Mouse (Mus musculus): ENCODE results near the gene Olfr497. TPM values are rescaled to one million over a fixed set of nuclear protein-coding genes. Genes with fewer than 3 reads are reported as not detected.

Gene Olfr497
- not detected in 2 replicates for polyA plus RNA-seq (2011; ENCODE audit: insufficient read depth, insufficient read length, low read depth, missing spikeins)

GRCm38 (mm10) chr7:108420121-108420520, at the start of gene Olfr497:
Gene Olfr497, plus strand, starts transcription at chr7:108420421.
- no peaks in the 10 kb centered on the region for H3K27me3 ChIP-seq (ENCODE audit: control insufficient read depth, insufficient read depth, low read length, poor library complexity, severe bottlenecking)
- H3K9me3 ChIP-seq (replicated peaks; ENCODE audit: control insufficient read depth, insufficient read depth, low read length, poor library complexity, severe bottlenecking), result no peaks in the 10 kb centered on the region
- TF ChIP-seq CTCF (IDR thresholded peaks at IDR 0.05; ENCODE audit: low read depth, low read length) (no peak), EP300 (IDR thresholded peaks at IDR 0.05; ENCODE audit: insufficient read depth, low read depth, low read length) (no peak), POLR2A (IDR thresholded peaks at IDR 0.05; ENCODE audit: insufficient read depth, low read length) (no peak)
- H3K4me3 ChIP-seq (ENCODE audit: low read depth, low read length), result no peak within 1 kb of the TSS
- H3K36me3 ChIP-seq (ENCODE audit: control insufficient read depth, insufficient read depth, low read length, poor library complexity, severe bottlenecking), result no peaks in the 10 kb centered on the region
- no peak within 1 kb of the TSS for H3K9ac ChIP-seq (ENCODE audit: low read depth, poor library complexity, severe bottlenecking)
- no peaks in the 10 kb centered on the region for H3K4me1 ChIP-seq (ENCODE audit: control insufficient read depth, insufficient read depth, low read length)
- no peak within 1 kb of the TSS for H3K27ac ChIP-seq (ENCODE audit: insufficient read depth, low read length)

GRCm38 (mm10) chr7:108392867-108393266, 27.4 kb upstream of the Olfr497 start, which contains the start of gene Olfr495:
Gene Olfr495, plus strand, starts transcription at chr7:108393167.
- no peak within 1 kb of the TSS for H3K4me3 ChIP-seq (ENCODE audit: low read depth, low read length)
- no peak within 1 kb of the TSS for H3K9ac ChIP-seq (ENCODE audit: low read depth, poor library complexity, severe bottlenecking)
- TF ChIP-seq EP300 (IDR thresholded peaks at IDR 0.05; ENCODE audit: insufficient read depth, low read depth, low read length) (no peak), CTCF (IDR thresholded peaks at IDR 0.05; ENCODE audit: low read depth, low read length) (no peak), POLR2A (IDR thresholded peaks at IDR 0.05; ENCODE audit: insufficient read depth, low read length) (no peak)
- H3K36me3 ChIP-seq (ENCODE audit: control insufficient read depth, insufficient read depth, low read length, poor library complexity, severe bottlenecking), result no peaks in the 10 kb centered on the region
- H3K27ac ChIP-seq (ENCODE audit: insufficient read depth, low read length), result no peak within 1 kb of the TSS
- H3K9me3 ChIP-seq (replicated peaks; ENCODE audit: control insufficient read depth, insufficient read depth, low read length, poor library complexity, severe bottlenecking), result no peaks in the 10 kb centered on the region
- H3K4me1 ChIP-seq (ENCODE audit: control insufficient read depth, insufficient read depth, low read length), result no peaks in the 10 kb centered on the region
- H3K27me3 ChIP-seq (ENCODE audit: control insufficient read depth, insufficient read depth, low read length, poor library complexity, severe bottlenecking), result no peaks in the 10 kb centered on the region

- no peak within 1 kb of the TSS for H3K9ac ChIP-seq (ENCODE audit: low read depth, poor library complexity, severe bottlenecking)
- TF ChIP-seq POLR2A (IDR thresholded peaks at IDR 0.05; ENCODE audit: insufficient read depth, low read length) (no peak), CTCF (IDR thresholded peaks at IDR 0.05; ENCODE audit: low read depth, low read length) (no peak), EP300 (IDR thresholded peaks at IDR 0.05; ENCODE audit: insufficient read depth, low read depth, low read length) (no peak)
These were observed 44.8 kb downstream of the Olfr497 start, which contains the start of gene Olfr498 for GRCm38 (mm10) chr7:108465026-108465425. Gene Olfr498, plus strand, starts transcription at chr7:108465326.

More at GRCm38 (mm10) chr7:108465026-108465425, 44.8 kb downstream of the Olfr497 start, which contains the start of gene Olfr498:
- Histone ChIP-seq H3K27me3 (ENCODE audit: control insufficient read depth, insufficient read depth, low read length, poor library complexity, severe bottlenecking) (no peaks in the 10 kb centered on the region), H3K9me3 (replicated peaks; ENCODE audit: control insufficient read depth, insufficient read depth, low read length, poor library complexity, severe bottlenecking) (no peaks in the 10 kb centered on the region), H3K36me3 (ENCODE audit: control insufficient read depth, insufficient read depth, low read length, poor library complexity, severe bottlenecking) (no peaks in the 10 kb centered on the region), H3K4me3 (ENCODE audit: low read depth, low read length) (no peak within 1 kb of the TSS), H3K4me1 (ENCODE audit: control insufficient read depth, insufficient read depth, low read length) (no peaks in the 10 kb centered on the region), H3K27ac (ENCODE audit: insufficient read depth, low read length) (no peak within 1 kb of the TSS)

Other genes starting within 250 kb of the Olfr497 start
- gene Olfr486, start 247.7 kb upstream of the Olfr497 start, polyA plus RNA-seq (2011; ENCODE audit: insufficient read depth, insufficient read length, low read depth, missing spikeins), result not detected in 2 replicates
- not detected in 2 replicates for gene Olfr487, start 205.8 kb upstream of the Olfr497 start, polyA plus RNA-seq (2011; ENCODE audit: insufficient read depth, insufficient read length, low read depth, missing spikeins)
- gene Olfr488, start 162.1 kb upstream of the Olfr497 start, polyA plus RNA-seq (2011; ENCODE audit: insufficient read depth, insufficient read length, low read depth, missing spikeins), result not detected in 2 replicates
- gene Olfr490, start 131.5 kb upstream of the Olfr497 start, polyA plus RNA-seq (2011; ENCODE audit: insufficient read depth, insufficient read length, low read depth, missing spikeins), result not detected in 2 replicates
- gene Olfr491, start 107.0 kb upstream of the Olfr497 start, polyA plus RNA-seq (2011; ENCODE audit: insufficient read depth, insufficient read length, low read depth, missing spikeins), result not detected in 2 replicates
- not detected in 2 replicates for gene Olfr492, start 96.7 kb upstream of the Olfr497 start, polyA plus RNA-seq (2011; ENCODE audit: insufficient read depth, insufficient read length, low read depth, missing spikeins)
- not detected in 2 replicates for gene Olfr493, start 73.4 kb upstream of the Olfr497 start, polyA plus RNA-seq (2011; ENCODE audit: insufficient read depth, insufficient read length, low read depth, missing spikeins)
- not detected in 2 replicates for gene Olfr494, start 55.1 kb upstream of the Olfr497 start, polyA plus RNA-seq (2011; ENCODE audit: insufficient read depth, insufficient read length, low read depth, missing spikeins)
- not detected in 2 replicates for gene Olfr495, start 27.3 kb upstream of the Olfr497 start, polyA plus RNA-seq (2011; ENCODE audit: insufficient read depth, insufficient read length, low read depth, missing spikeins)
- gene Olfr498, start 44.9 kb downstream of the Olfr497 start, polyA plus RNA-seq (2011; ENCODE audit: insufficient read depth, insufficient read length, low read depth, missing spikeins), result not detected in 2 replicates
- gene Olfr502, start 104.6 kb downstream of the Olfr497 start, polyA plus RNA-seq (2011; ENCODE audit: insufficient read depth, insufficient read length, low read depth, missing spikeins), result not detected in 2 replicates
- gene Olfr503, start 124.1 kb downstream of the Olfr497 start, polyA plus RNA-seq (2011; ENCODE audit: insufficient read depth, insufficient read length, low read depth, missing spikeins), result not detected in 2 replicates
- not detected in 2 replicates for gene Olfr504, start 145.4 kb downstream of the Olfr497 start, polyA plus RNA-seq (2011; ENCODE audit: insufficient read depth, insufficient read length, low read depth, missing spikeins)
- 0.20 TPM in 1 of 2 replicates, not detected in the other for gene Olfr506, start 190.4 kb downstream of the Olfr497 start, polyA plus RNA-seq (2011; ENCODE audit: insufficient read depth, insufficient read length, low read depth, missing spikeins)
- gene Olfr507, start 201.4 kb downstream of the Olfr497 start, polyA plus RNA-seq (2011; ENCODE audit: insufficient read depth, insufficient read length, low read depth, missing spikeins), result not detected in 2 replicates
- gene Olfr508, start 209.6 kb downstream of the Olfr497 start, polyA plus RNA-seq (2011; ENCODE audit: insufficient read depth, insufficient read length, low read depth, missing spikeins), result not detected in 2 replicates
- not detected in 2 replicates for gene Olfr509, start 231.5 kb downstream of the Olfr497 start, polyA plus RNA-seq (2011; ENCODE audit: insufficient read depth, insufficient read length, low read depth, missing spikeins)
- not detected in 2 replicates for gene Olfr510, start 246.0 kb downstream of the Olfr497 start, polyA plus RNA-seq (2011; ENCODE audit: insufficient read depth, insufficient read length, low read depth, missing spikeins)